Mouse (Mus musculus): ENCODE data around the gene Ptprm. TPM values are rescaled to one million over a fixed set of nuclear protein-coding genes. Genes with fewer than 3 reads are reported as not detected.

Ptprm gene
- polyA plus RNA-seq, 1 experiment from 2014 or later, result 35.9 TPM

DNA sequence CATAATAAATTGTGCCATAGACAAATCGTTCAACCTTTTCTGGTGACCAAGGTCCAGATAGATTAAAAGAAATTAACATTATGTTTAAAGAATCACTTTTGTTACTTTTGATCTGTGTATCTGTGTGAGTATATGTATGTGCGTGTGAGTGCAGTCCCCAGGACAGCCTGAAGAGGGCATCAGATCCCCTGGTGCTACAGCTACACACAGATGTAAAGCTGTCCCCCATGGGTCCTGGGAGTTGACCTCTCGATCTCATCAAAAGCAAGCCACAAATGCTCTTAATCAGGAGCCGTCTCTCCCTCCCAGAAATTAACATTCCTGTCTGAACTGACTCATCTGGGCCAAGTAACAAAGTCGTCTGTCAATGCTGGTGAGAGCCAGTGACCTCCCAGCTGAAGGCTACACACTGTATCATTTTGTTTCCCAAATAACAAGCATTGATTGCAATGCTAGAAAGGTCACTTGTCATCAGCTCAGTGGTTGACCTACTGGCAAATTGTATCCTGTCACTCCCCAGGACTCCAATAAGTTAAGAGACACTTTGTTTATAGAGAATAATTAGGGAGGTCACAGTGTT lies 175.5 kb downstream of the Ptprm start:
- ATAC-seq, result no peak
- Histone ChIP-seq H3K9ac (replicated peaks; ENCODE audit: low read depth) (no peak overlapping the region), H3K27me3 (replicated peaks; ENCODE audit: insufficient read depth, low read length) (no peaks in the 10 kb centered on the region)

GRCm38 (mm10) chr17:67175836-67176235 lies 178.4 kb downstream of the Ptprm start:
- Histone ChIP-seq H3K27ac (ENCODE audit: low read length) (no peak overlapping the region), H3K9ac (replicated peaks; ENCODE audit: low read depth) (no peak overlapping the region), H3K27me3 (replicated peaks; ENCODE audit: insufficient read depth, low read length) (no peaks in the 10 kb centered on the region), H3K4me2 (replicated peaks; ENCODE audit: low read depth, low read length) (no peak overlapping the region), H3K4me3 (ENCODE audit: low read depth, low read length) (no peak overlapping the region), H3K9me3 (ENCODE audit: low read length) (no peaks in the 10 kb centered on the region), H3K4me1 (ENCODE audit: insufficient read depth, low read depth, low read length) (no peaks in the 10 kb centered on the region), H3K36me3 (ENCODE audit: insufficient read depth, low read length) (no peaks in the 10 kb centered on the region)
- 32% methylated on average over 2 of the region's 2 CpGs for WGBS
- DNase-seq (ENCODE audit: low spot score), result peak; percentile 73
- peak; percentile 40 for ATAC-seq
- TF ChIP-seq EP300 (IDR thresholded peaks at IDR 0.05) (0 out of 2 replicates have a peak, but pooled peaks have one; percentile 25), CTCF (IDR thresholded peaks at IDR 0.05) (peak; percentile 77)

More for the DNA sequence above, 175.5 kb downstream of the Ptprm start:
- TF ChIP-seq CTCF (IDR thresholded peaks at IDR 0.05) (peak; percentile 29; the same call in 1 of the 2 replicates), EP300 (IDR thresholded peaks at IDR 0.05) (no peak)
- H3K36me3 ChIP-seq (ENCODE audit: insufficient read depth, low read length), result no peaks in the 10 kb centered on the region
- no peaks in the 10 kb centered on the region for H3K4me1 ChIP-seq (ENCODE audit: insufficient read depth, low read depth, low read length)
- no peak for DNase-seq (ENCODE audit: low spot score)
- no peak overlapping the region for H3K4me3 ChIP-seq (ENCODE audit: low read depth, low read length)
- 68% methylated on average over 5 of the region's 5 CpGs for WGBS
- H3K4me2 ChIP-seq (replicated peaks; ENCODE audit: low read depth, low read length), result no peak overlapping the region
- no peak overlapping the region for H3K27ac ChIP-seq (ENCODE audit: low read length)
- no peaks in the 10 kb centered on the region for H3K9me3 ChIP-seq (ENCODE audit: low read length)

GRCm38 (mm10) chr17:67171353-67171752 lies 182.9 kb downstream of the Ptprm start:
- TF ChIP-seq CTCF (IDR thresholded peaks at IDR 0.05) (no peak), EP300 (IDR thresholded peaks at IDR 0.05) (no peak)
- no peak overlapping the region for H3K4me3 ChIP-seq (ENCODE audit: low read depth, low read length)
- 61% methylated on average over 2 of the region's 2 CpGs for WGBS
- H3K27me3 ChIP-seq (replicated peaks; ENCODE audit: insufficient read depth, low read length), result no peaks in the 10 kb centered on the region
- no peaks in the 10 kb centered on the region for H3K9me3 ChIP-seq (ENCODE audit: low read length)
- no peaks in the 10 kb centered on the region for H3K4me1 ChIP-seq (ENCODE audit: insufficient read depth, low read depth, low read length)
- DNase-seq (ENCODE audit: low spot score) (no peak), ATAC-seq (no peak)
- H3K36me3 ChIP-seq (ENCODE audit: insufficient read depth, low read length), result no peaks in the 10 kb centered on the region; the same call in 1 of the 2 replicates
- no peak overlapping the region for H3K27ac ChIP-seq (ENCODE audit: low read length)
- H3K4me2 ChIP-seq (replicated peaks; ENCODE audit: low read depth, low read length), result no peak overlapping the region
- no peak overlapping the region for H3K9ac ChIP-seq (replicated peaks; ENCODE audit: low read depth)

DNA sequence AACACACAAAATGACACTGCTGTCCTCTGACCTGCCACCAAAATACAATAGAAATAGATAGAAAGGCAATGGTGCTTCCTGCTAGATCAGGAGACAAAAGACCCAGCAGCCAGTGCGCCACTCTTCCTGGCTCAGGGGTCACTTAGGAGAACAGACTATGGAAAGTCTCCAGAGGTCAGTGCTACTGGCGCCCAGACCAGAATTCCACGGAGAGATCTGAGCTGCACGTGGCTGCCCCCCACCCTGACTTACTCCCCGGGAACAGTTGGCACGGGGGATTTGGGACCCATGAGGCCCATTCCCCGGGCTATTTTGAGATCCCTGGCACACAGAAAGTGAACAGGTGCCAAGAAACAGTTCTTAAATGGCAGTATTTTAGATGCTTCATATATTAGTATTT lies 183.6 kb downstream of the Ptprm start:
- Histone ChIP-seq H3K4me1 (ENCODE audit: insufficient read depth, low read depth, low read length) (no peaks in the 10 kb centered on the region; the same call in 1 of the 2 replicates), H3K36me3 (ENCODE audit: insufficient read depth, low read length) (no peaks in the 10 kb centered on the region; the same call in 1 of the 2 replicates), H3K4me2 (replicated peaks; ENCODE audit: low read depth, low read length) (no peak overlapping the region), H3K27me3 (replicated peaks; ENCODE audit: insufficient read depth, low read length) (no peaks in the 10 kb centered on the region), H3K9ac (replicated peaks; ENCODE audit: low read depth) (no peak overlapping the region), H3K4me3 (ENCODE audit: low read depth, low read length) (no peak overlapping the region), H3K9me3 (ENCODE audit: low read length) (no peaks in the 10 kb centered on the region), H3K27ac (ENCODE audit: low read length) (no peak overlapping the region)
- no peak for ATAC-seq
- no peak for DNase-seq (ENCODE audit: low spot score)
- no peak for TF ChIP-seq CTCF (IDR thresholded peaks at IDR 0.05)
- no peak for TF ChIP-seq EP300 (IDR thresholded peaks at IDR 0.05)
- WGBS, result 66% methylated on average over 7 of the region's 7 CpGs

DNA sequence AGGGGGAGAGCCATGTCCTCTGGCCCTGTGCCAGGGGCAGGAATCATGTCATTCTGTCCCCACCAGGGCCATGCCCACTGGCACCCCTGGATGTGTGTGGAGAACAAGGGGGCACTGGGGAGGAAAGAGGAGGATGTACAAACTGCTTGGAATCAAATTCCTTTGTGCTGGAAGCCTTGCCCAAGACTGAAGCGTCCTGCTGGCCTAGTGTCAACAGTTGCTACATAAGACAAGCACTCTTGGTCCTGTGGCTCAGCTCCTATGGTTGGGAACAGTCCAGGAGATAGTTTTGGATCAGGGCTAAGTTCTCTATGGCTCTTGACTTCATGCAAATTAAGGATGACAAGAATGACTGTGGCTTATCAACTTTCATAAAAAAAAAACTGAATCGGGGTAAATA lies 188.4 kb downstream of the Ptprm start:
- TF ChIP-seq EP300 (IDR thresholded peaks at IDR 0.05), result no peak
- 0 out of 2 replicates have a peak, but pooled peaks have one; percentile 4 for TF ChIP-seq CTCF (IDR thresholded peaks at IDR 0.05)
- ATAC-seq (peak; percentile 28; the same call in 1 of the 2 replicates), DNase-seq (ENCODE audit: low spot score) (peak; percentile 37)
- H3K36me3 ChIP-seq (ENCODE audit: insufficient read depth, low read length), result no peaks in the 10 kb centered on the region; the same call in 1 of the 2 replicates
- no peak overlapping the region for H3K27ac ChIP-seq (ENCODE audit: low read length)
- no peak overlapping the region for H3K4me3 ChIP-seq (ENCODE audit: low read depth, low read length)
- no peaks in the 10 kb centered on the region for H3K9me3 ChIP-seq (ENCODE audit: low read length)
- no peaks in the 10 kb centered on the region; the same call in 1 of the 2 replicates for H3K4me1 ChIP-seq (ENCODE audit: insufficient read depth, low read depth, low read length)
- H3K9ac ChIP-seq (replicated peaks; ENCODE audit: low read depth), result no peak overlapping the region
- no peak overlapping the region for H3K4me2 ChIP-seq (replicated peaks; ENCODE audit: low read depth, low read length)
- 59% methylated on average over 2 of the region's 2 CpGs for WGBS
- no peaks in the 10 kb centered on the region for H3K27me3 ChIP-seq (replicated peaks; ENCODE audit: insufficient read depth, low read length)

GRCm38 (mm10) chr17:67159611-67160010 lies 194.6 kb downstream of the Ptprm start:
- ATAC-seq (peak; percentile 25), DNase-seq (ENCODE audit: low spot score) (no peak)
- H3K4me1 ChIP-seq (ENCODE audit: insufficient read depth, low read depth, low read length), result peaks cover 9% of the 10 kb centered on the region
- no peak overlapping the region for H3K4me2 ChIP-seq (replicated peaks; ENCODE audit: low read depth, low read length)
- H3K27me3 ChIP-seq (replicated peaks; ENCODE audit: insufficient read depth, low read length), result no peaks in the 10 kb centered on the region
- TF ChIP-seq EP300 (IDR thresholded peaks at IDR 0.05) (no peak), CTCF (IDR thresholded peaks at IDR 0.05) (no peak)
- H3K36me3 ChIP-seq (ENCODE audit: insufficient read depth, low read length), result no peaks in the 10 kb centered on the region
- no peaks in the 10 kb centered on the region for H3K9me3 ChIP-seq (ENCODE audit: low read length)
- H3K4me3 ChIP-seq (ENCODE audit: low read depth, low read length), result no peak overlapping the region
- 38% methylated on average over 8 of the region's 8 CpGs for WGBS
- no peak overlapping the region for H3K9ac ChIP-seq (replicated peaks; ENCODE audit: low read depth)
- no peak overlapping the region for H3K27ac ChIP-seq (ENCODE audit: low read length)
